Mouse (Mus musculus): ENCODE data around the gene Lrrn4cl. TPM values are rescaled to one million over a fixed set of nuclear protein-coding genes. Genes with fewer than 3 reads are reported as not detected.
A peak's percentile ranks its signal among the peaks of the same experiment; 100 is the strongest.
"Not testable (repeated sequence)": the region's sequence is repeated elsewhere in the genome, so short reads cannot be mapped to it uniquely, and the experiment has no call there.

Lrrn4cl gene
- polyA plus RNA-seq, 1 experiment from 2014 or later: 0.57 TPM

- Histone ChIP-seq H3K36me3 (peaks cover 50% of the 10 kb centered on the region), H3K4me1 (peaks cover 55% of the 10 kb centered on the region), H3K4me3 (0 out of 2 replicates have a peak overlapping the region, but pooled peaks have one; percentile 18)
Measured at GRCm38 (mm10) chr19:8896231-8896630, 45.7 kb downstream of the Lrrn4cl start.

GRCm38 (mm10) chr19:8897211-8897864 lies 46.8 kb downstream of the Lrrn4cl start:
- not testable (repeated sequence) for H3K9me3 ChIP-seq (replicated peaks); H3K27me3 ChIP-seq (ENCODE audit: low read depth, poor library complexity, severe bottlenecking)
- Histone ChIP-seq H3K36me3 (peaks cover 56% of the 10 kb centered on the region), H3K27ac (replicated peaks) (peak overlapping the region; percentile 94), H3K4me1 (peaks cover 55% of the 10 kb centered on the region), H3K4me3 (peak overlapping the region; percentile 95)
- peak; percentile 42 for DNase-seq (ENCODE audit: low spot score)
- WGBS: 35% methylated on average over 21 of the region's 21 CpGs

More at GRCm38 (mm10) chr19:8896231-8896630, 45.7 kb downstream of the Lrrn4cl start:
- H3K9me3 ChIP-seq (replicated peaks); H3K27ac ChIP-seq (replicated peaks); H3K27me3 ChIP-seq (ENCODE audit: low read depth, poor library complexity, severe bottlenecking); DNase-seq (ENCODE audit: low spot score): not testable (repeated sequence)
- 90% methylated on average over 5 of the region's 5 CpGs for WGBS

GRCm38 (mm10) chr19:8897865-8898495 lies 47.4 kb downstream of the Lrrn4cl start, which contains the start of gene Ganab:
Ganab (plus strand) TSS chr19:8898071.
- Histone ChIP-seq H3K36me3 (peaks cover 62% of the 10 kb centered on the region), H3K27me3 (ENCODE audit: low read depth, poor library complexity, severe bottlenecking) (no peaks in the 10 kb centered on the region), H3K27ac (replicated peaks) (peak within 1 kb of the TSS; percentile 94), H3K4me3 (peak within 1 kb of the TSS; percentile 95), H3K4me1 (peaks cover 50% of the 10 kb centered on the region), H3K9me3 (replicated peaks) (no peaks in the 10 kb centered on the region)
- peak; percentile 97 for DNase-seq (ENCODE audit: low spot score)
- under 1% methylated on average over 53 of the region's 53 CpGs for WGBS

- H3K36me3 ChIP-seq: peaks cover 68% of the 10 kb centered on the region
- 21% methylated on average over 13 of the region's 13 CpGs for WGBS
- peak overlapping the region; percentile 95 for H3K4me3 ChIP-seq
- H3K27me3 ChIP-seq (ENCODE audit: low read depth, poor library complexity, severe bottlenecking): no peaks in the 10 kb centered on the region
- peak overlapping the region; percentile 94 for H3K27ac ChIP-seq (replicated peaks)
- no peak for DNase-seq (ENCODE audit: low spot score)
- H3K4me1 ChIP-seq: peaks cover 46% of the 10 kb centered on the region
- H3K9me3 ChIP-seq (replicated peaks): no peaks in the 10 kb centered on the region
Measured at GRCm38 (mm10) chr19:8898576-8898975, 48.0 kb downstream of the Lrrn4cl start.

GRCm38 (mm10) chr19:8899079-8899478 lies 48.5 kb downstream of the Lrrn4cl start:
- 72% methylated on average over 3 of the region's 3 CpGs for WGBS
- Histone ChIP-seq H3K9me3 (replicated peaks) (no peaks in the 10 kb centered on the region), H3K4me3 (peak overlapping the region; percentile 95), H3K27ac (replicated peaks) (no peak overlapping the region), H3K27me3 (ENCODE audit: low read depth, poor library complexity, severe bottlenecking) (no peaks in the 10 kb centered on the region), H3K4me1 (peaks cover 41% of the 10 kb centered on the region), H3K36me3 (peaks cover 73% of the 10 kb centered on the region)
- no peak for DNase-seq (ENCODE audit: low spot score)

GRCm38 (mm10) chr19:8903412-8903811 lies 52.8 kb downstream of the Lrrn4cl start:
- H3K27me3 ChIP-seq (ENCODE audit: low read depth, poor library complexity, severe bottlenecking): no peaks in the 10 kb centered on the region
- no peak overlapping the region for H3K27ac ChIP-seq (replicated peaks)
- no peak overlapping the region for H3K4me3 ChIP-seq
- H3K9me3 ChIP-seq (replicated peaks): no peaks in the 10 kb centered on the region
- no peak for DNase-seq (ENCODE audit: low spot score)
- peaks cover 15% of the 10 kb centered on the region for H3K4me1 ChIP-seq
- WGBS: 96% methylated on average over 5 of the region's 5 CpGs
- peaks cover 86% of the 10 kb centered on the region for H3K36me3 ChIP-seq

Small RNAs within 50 kb of the gene (microRNA-seq; reads per million reads assigned to microRNA genes)
- gene Mir5136: not detected

Other genes starting within 250 kb of the Lrrn4cl start
- gene Slc22a6, start 232.7 kb upstream of the Lrrn4cl start, polyA plus RNA-seq (2016; fragmentation: Nextera tagmentation; extraction: Ambion mirVana): 0.06 and 0.47 TPM in 2 replicates
- not detected in 2 replicates for gene Chrm1, start 187.0 kb upstream of the Lrrn4cl start, polyA plus RNA-seq (2016; fragmentation: Nextera tagmentation; extraction: Ambion mirVana)
- 139 and 144 TPM in 2 replicates for gene Slc3a2, start 127.4 kb upstream of the Lrrn4cl start, polyA plus RNA-seq (2016; fragmentation: Nextera tagmentation; extraction: Ambion mirVana)
- 105 and 121 TPM in 2 replicates for gene Wdr74, start 114.9 kb upstream of the Lrrn4cl start, polyA plus RNA-seq (2016; fragmentation: Nextera tagmentation; extraction: Ambion mirVana)
- 3.2 and 3.3 TPM in 2 replicates for gene 1700092M07Rik, start 110.0 kb upstream of the Lrrn4cl start, polyA plus RNA-seq (2016; fragmentation: Nextera tagmentation; extraction: Ambion mirVana)
- gene Stx5a, start 109.4 kb upstream of the Lrrn4cl start, polyA plus RNA-seq (2016; fragmentation: Nextera tagmentation; extraction: Ambion mirVana): 94.9 and 103 TPM in 2 replicates
- 253 and 282 TPM in 2 replicates for gene Nxf1, start 93.7 kb upstream of the Lrrn4cl start, polyA plus RNA-seq (2016; fragmentation: Nextera tagmentation; extraction: Ambion mirVana)
- 189 and 205 TPM in 2 replicates for gene Tmem223, start 79.8 kb upstream of the Lrrn4cl start, polyA plus RNA-seq (2016; fragmentation: Nextera tagmentation; extraction: Ambion mirVana)
- 50.0 and 55.2 TPM in 2 replicates for gene Tmem179b, start 76.3 kb upstream of the Lrrn4cl start, polyA plus RNA-seq (2016; fragmentation: Nextera tagmentation; extraction: Ambion mirVana)
- 47.5 and 47.6 TPM in 2 replicates for gene Taf6l, start 64.4 kb upstream of the Lrrn4cl start, polyA plus RNA-seq (2016; fragmentation: Nextera tagmentation; extraction: Ambion mirVana)
- gene Polr2g, start 52.2 kb upstream of the Lrrn4cl start, polyA plus RNA-seq (2016; fragmentation: Nextera tagmentation; extraction: Ambion mirVana): 169 and 176 TPM in 2 replicates
- gene Zbtb3, start 48.2 kb upstream of the Lrrn4cl start, polyA plus RNA-seq (2016; fragmentation: Nextera tagmentation; extraction: Ambion mirVana): 7.5 and 7.8 TPM in 2 replicates
- 69.0 and 74.5 TPM in 2 replicates for gene Ttc9c, start 31.4 kb upstream of the Lrrn4cl start, polyA plus RNA-seq (2016; fragmentation: Nextera tagmentation; extraction: Ambion mirVana)
- gene Hnrnpul2, start 30.8 kb upstream of the Lrrn4cl start, polyA plus RNA-seq (2016; fragmentation: Nextera tagmentation; extraction: Ambion mirVana): 4.3 and 4.4 TPM in 2 replicates
- not detected in 2 replicates for gene AC129217.1, start 21.0 kb upstream of the Lrrn4cl start, polyA plus RNA-seq (2016; fragmentation: Nextera tagmentation; extraction: Ambion mirVana)
- gene Bscl2, start 13.3 kb upstream of the Lrrn4cl start, polyA plus RNA-seq (2016; fragmentation: Nextera tagmentation; extraction: Ambion mirVana): 55.2 and 63.4 TPM in 2 replicates
- gene Gng3, start 11.6 kb upstream of the Lrrn4cl start, polyA plus RNA-seq (2016; fragmentation: Nextera tagmentation; extraction: Ambion mirVana): 60.0 and 104 TPM in 2 replicates
- gene Ubxn1, start 20.7 kb downstream of the Lrrn4cl start, polyA plus RNA-seq (2016; fragmentation: Nextera tagmentation; extraction: Ambion mirVana): 203 and 205 TPM in 2 replicates
- 58.2 and 61.1 TPM in 2 replicates for gene Uqcc3, start 30.2 kb downstream of the Lrrn4cl start, polyA plus RNA-seq (2016; fragmentation: Nextera tagmentation; extraction: Ambion mirVana)
- gene Lbhd1, start 33.0 kb downstream of the Lrrn4cl start, polyA plus RNA-seq (2016; fragmentation: Nextera tagmentation; extraction: Ambion mirVana): 110 and 133 TPM in 2 replicates
- gene Gm49403, start 33.2 kb downstream of the Lrrn4cl start, polyA plus RNA-seq (2016; fragmentation: Nextera tagmentation; extraction: Ambion mirVana): not detected in 2 replicates
- 134 and 159 TPM in 2 replicates for gene 1810009A15Rik, start 38.1 kb downstream of the Lrrn4cl start, polyA plus RNA-seq (2016; fragmentation: Nextera tagmentation; extraction: Ambion mirVana)
- gene Gm49416, start 38.2 kb downstream of the Lrrn4cl start, polyA plus RNA-seq (2016; fragmentation: Nextera tagmentation; extraction: Ambion mirVana): 0.17 TPM in 1 of 2 replicates, not detected in the other
- 54.8 and 56.7 TPM in 2 replicates for gene Ints5, start 42.2 kb downstream of the Lrrn4cl start, polyA plus RNA-seq (2016; fragmentation: Nextera tagmentation; extraction: Ambion mirVana)
- gene Ganab, start 47.3 kb downstream of the Lrrn4cl start, polyA plus RNA-seq (2016; fragmentation: Nextera tagmentation; extraction: Ambion mirVana): 118 and 120 TPM in 2 replicates
- gene B3gat3, start 69.6 kb downstream of the Lrrn4cl start, polyA plus RNA-seq (2016; fragmentation: Nextera tagmentation; extraction: Ambion mirVana): 58.7 and 64.0 TPM in 2 replicates
- 3.5 and 4.2 TPM in 2 replicates for gene Rom1, start 78.6 kb downstream of the Lrrn4cl start, polyA plus RNA-seq (2016; fragmentation: Nextera tagmentation; extraction: Ambion mirVana)
- 22.9 and 23.5 TPM in 2 replicates for gene Eml3, start 78.8 kb downstream of the Lrrn4cl start, polyA plus RNA-seq (2016; fragmentation: Nextera tagmentation; extraction: Ambion mirVana)
- 178 and 191 TPM in 2 replicates for gene Mta2, start 91.1 kb downstream of the Lrrn4cl start, polyA plus RNA-seq (2016; fragmentation: Nextera tagmentation; extraction: Ambion mirVana)
- 36.5 and 40.2 TPM in 2 replicates for gene Tut1, start 103.1 kb downstream of the Lrrn4cl start, polyA plus RNA-seq (2016; fragmentation: Nextera tagmentation; extraction: Ambion mirVana)
- gene Eef1g, start 116.3 kb downstream of the Lrrn4cl start, polyA plus RNA-seq (2016; fragmentation: Nextera tagmentation; extraction: Ambion mirVana): 438 and 514 TPM in 2 replicates
- gene Ahnak, start 138.5 kb downstream of the Lrrn4cl start, polyA plus RNA-seq (2016; fragmentation: Nextera tagmentation; extraction: Ambion mirVana): 6.6 and 8.8 TPM in 2 replicates
- gene Scgb1a1, start 237.2 kb downstream of the Lrrn4cl start, polyA plus RNA-seq (2016; fragmentation: Nextera tagmentation; extraction: Ambion mirVana): not detected in 2 replicates